Mouse (Mus musculus) heart, postnatal 36 days (tissue): ENCODE measurements around the gene Spic. TPM values are rescaled to one million over a fixed set of nuclear protein-coding genes. Genes with fewer than 3 reads are reported as not detected.
"Not testable (repeated sequence)": the region's sequence is repeated elsewhere in the genome, so short reads cannot be mapped to it uniquely, and the experiment has no call there.

Experiments used
- DNase-seq, 2 experiments: peaks; one replicate each; pipeline ENCODE4 v3.0.0; 2021 to 2022
- intact Hi-C: fragments of 180-260 bp; cut with DNase I; formaldehyde crosslinking; loops from one replicate; pipeline ENCODE4 v1.15.1; 2025
- total RNA-seq, 2 experiments: library from RNA; stranded (reverse); gene quantifications; 2 replicates each; pipeline ENCODE4 v1.2.3; 2021

Spic gene
- total RNA-seq, 2 experiments from 2014 or later: 0.31 to 0.70 TPM

DNA sequence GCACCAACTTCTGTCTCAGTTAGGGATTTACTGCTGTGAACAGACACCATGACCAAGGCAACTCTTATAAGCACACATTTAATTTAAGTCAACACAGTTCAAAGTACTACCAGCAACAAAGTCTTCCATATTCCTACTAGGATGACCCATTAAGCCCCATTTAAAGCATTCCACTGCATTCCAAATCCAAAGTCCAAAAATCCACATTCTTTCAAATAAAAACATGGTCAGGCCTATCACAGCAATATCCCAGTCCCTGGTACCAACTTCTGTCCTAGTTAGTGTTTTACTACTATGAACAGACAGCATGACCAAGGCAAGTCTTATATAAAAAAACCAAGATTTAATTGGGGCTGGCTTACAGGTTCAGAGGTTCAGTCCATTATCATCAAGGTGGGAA, 21.0 kb downstream of the Spic start:
- DNase-seq, intact Hi-C loops: not testable (repeated sequence)

DNA sequence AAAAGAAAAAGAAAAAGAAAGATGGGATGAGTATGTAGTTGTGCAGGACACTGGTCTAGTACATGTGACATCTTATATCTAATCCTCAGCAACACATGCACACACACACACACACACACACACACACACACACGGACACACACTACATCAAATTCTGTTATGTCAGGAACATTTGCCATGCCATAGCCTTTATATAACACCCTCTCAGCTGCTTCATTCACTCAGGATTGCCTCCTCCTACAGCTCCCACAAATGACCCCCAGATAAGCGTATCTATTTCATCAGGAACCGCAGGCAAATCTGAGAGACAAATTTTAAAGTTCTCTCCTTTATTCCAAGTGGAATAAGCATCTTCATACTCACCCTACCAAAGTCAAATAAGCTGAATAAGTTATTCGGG, 25.9 kb downstream of the Spic start:
- intact Hi-C loops: no loop called here
- DNase-seq: no peak

DNA sequence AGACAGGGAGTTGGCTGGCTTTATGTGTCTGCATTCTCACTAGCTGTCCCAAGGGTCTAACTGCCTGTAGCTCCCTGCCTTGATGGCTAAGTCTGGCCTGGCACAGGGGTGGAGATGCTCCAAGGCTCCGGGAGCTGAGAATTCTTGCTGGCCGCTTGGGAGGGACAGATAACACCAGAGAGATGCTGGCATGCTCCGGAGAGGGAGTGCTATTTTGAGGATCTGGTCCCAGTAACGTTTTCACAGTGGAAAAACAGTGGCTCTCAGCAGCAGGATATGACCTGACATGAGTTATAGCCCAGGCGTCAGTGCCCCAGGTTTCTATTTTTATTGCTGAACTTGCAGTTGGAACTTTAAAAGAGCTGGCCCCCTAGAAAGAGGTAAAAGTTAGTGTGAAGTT, 39.4 kb downstream of the Spic start:
- intact Hi-C loops: no loop called here

DNA sequence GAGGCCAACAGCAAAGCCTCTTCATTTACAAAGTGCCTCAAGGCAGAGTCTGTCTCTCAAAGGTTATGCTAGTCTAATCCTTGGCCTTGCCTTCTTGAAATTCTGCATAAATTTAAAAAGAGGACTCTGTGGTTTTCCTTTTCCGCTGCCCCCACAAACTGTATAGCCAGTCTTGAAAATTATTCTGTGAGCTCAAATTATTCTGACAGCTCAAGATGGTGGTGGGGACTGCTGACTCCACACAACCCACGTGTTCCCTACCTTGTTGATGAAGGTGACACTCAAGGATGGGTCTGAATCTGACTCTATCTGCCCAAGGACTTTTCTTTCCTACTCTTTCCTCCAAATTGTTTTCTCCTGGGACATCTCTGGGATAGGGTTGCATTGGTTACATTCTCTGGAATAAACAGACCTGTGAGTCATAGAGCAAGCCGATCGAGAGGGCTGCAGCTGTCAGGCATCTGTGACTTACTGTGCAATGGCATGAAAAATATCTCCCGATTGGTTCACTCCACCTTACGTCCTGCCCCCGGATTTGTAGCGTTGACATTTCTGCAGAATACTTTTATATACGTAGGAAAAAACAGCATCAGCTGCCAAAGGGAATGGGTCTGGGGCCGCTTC, 53.4 kb downstream of the Spic start:
- no peak for DNase-seq
- intact Hi-C loops: no loop called here

More for the DNA sequence above, 39.4 kb downstream of the Spic start:
- DNase-seq: peak; percentile 8 to 32

DNA sequence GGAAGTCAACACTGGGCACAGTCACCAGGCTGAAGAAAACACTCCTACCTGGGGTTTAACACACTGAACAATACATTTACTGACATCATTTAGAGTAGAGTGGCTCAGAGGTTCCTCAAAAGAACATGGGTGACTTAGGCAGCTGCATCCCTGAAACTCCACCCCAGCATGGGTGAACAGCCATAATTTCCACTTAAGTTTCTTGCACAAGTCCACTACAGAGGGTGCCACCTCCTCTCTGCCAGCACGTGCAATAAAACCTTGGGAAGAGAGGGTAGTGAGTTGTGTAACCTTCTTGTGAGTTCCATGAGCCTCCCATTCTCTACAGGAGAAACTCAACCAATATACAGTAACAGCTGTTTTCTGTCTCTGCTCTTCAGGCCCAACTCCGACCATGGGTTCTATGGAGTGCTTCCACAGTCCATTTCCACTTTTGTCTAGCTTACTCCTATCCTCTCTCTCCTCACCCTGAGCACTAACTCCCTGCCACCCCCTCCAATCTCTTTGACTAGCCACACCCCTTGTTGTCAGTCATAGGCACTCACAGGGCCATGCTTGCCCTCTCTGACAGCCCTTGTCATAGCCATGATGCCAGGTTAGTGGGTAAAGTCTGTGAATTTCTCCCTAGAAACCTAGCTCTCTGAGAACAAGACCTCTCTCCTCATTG, 54.0 kb downstream of the Spic start:
- intact Hi-C loops: no loop called here
- DNase-seq: no peak

DNA sequence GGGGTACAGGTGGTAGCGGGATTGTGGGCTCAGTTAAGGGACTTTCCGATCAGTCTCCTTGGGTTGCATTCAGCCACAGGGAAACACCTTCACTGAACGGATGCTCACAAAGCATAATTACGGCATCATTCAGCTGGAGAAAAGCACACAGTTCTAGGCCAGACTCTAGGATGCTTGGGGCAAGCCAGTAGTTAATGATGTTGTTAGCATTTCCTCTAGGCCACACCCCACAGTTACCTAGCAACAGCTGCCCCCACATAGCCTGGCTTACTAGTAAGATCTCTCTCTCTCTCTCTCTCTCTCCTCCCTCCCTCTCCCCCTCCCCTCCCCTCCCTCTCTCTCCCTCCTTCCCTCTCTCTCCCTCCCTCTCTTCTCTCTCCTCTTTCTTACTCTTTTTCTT, 57.8 kb downstream of the Spic start:
- intact Hi-C loops: no loop called here
- no peak for DNase-seq

DNA sequence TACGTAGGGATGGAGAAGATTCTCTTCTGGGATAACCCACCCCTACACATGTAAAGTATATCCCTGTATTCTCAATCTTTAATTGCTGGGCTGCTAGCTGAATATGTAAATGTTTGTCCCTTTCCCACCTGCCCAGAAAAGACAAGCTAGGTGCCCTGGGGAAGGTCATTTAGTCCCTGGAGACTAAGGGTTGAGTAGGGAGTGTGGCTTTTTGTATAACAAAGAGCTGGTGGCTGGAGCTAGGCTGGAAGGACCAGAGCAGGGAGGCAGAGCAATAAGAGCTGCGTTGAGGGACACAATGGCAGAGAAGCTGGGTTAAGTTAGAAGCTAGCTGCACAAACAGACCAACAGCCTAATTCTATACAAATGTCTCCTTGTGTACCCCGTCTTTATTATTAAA, 58.6 kb downstream of the Spic start:
- no peak for DNase-seq
- intact Hi-C loops: no loop called here

Other genes with a start within 250 kb of the Spic start
- under 1 TPM in 1 of 2 experiments, not detected in 1; 0.25 TPM for gene Sycp3, start 225.4 kb downstream of the Spic start, total RNA-seq
- gene Chpt1, start 180.9 kb downstream of the Spic start, total RNA-seq: 100 to 1,000 TPM; 321 to 351 TPM
- under 1 TPM; 0.39 to 0.49 TPM for gene Mybpc1, start 79.9 kb downstream of the Spic start, total RNA-seq
- gene Arl1, start 45.8 kb upstream of the Spic start, total RNA-seq: 10 to 100 TPM; 86.1 to 86.3 TPM
- gene Utp20, start 141.8 kb upstream of the Spic start, total RNA-seq: 10 to 100 TPM; 12.9 to 14.3 TPM
- gene Slc5a8, start 201.0 kb upstream of the Spic start, total RNA-seq: not detected